Mouse (Mus musculus): ENCODE measurements around the gene Ntsr2.

GRCm38 (mm10) chr12:16649819-16650218, 3.4 kb upstream of the Ntsr2 start:
- no peak for TF ChIP-seq CTCF (IDR thresholded peaks at IDR 0.05; ENCODE audit: control insufficient read depth, insufficient read depth, low read length)
- TF ChIP-seq POLR2A (IDR thresholded peaks at IDR 0.05; ENCODE audit: borderline replicate concordance, control insufficient read depth, low read depth, low read length): no peak
